Mouse (Mus musculus): Measurements from ENCODE around the gene Crbn.
A peak's percentile ranks its signal among the peaks of the same experiment; 100 is the strongest.

Crbn gene

GRCm38 (mm10) chr6:106799333-106800226 is at the start of gene Crbn:
TSS of gene Crbn (minus strand) at chr6:106800077.
- DNase-seq (ENCODE audit: low spot score) = peak; percentile 92

- no peak for DNase-seq (ENCODE audit: low spot score)
These were observed 40.3 kb upstream of the Crbn start for GRCm38 (mm10) chr6:106840181-106840580.

- DNase-seq (ENCODE audit: low spot score) = no peak
These were observed 38.2 kb upstream of the Crbn start for GRCm38 (mm10) chr6:106838053-106838452.

- no peak for DNase-seq (ENCODE audit: low spot score)
These were observed 35.4 kb upstream of the Crbn start for GRCm38 (mm10) chr6:106835316-106835715.

GRCm38 (mm10) chr6:106822329-106822728 is 22.5 kb upstream of the Crbn start:
- peak; percentile 57 for DNase-seq (ENCODE audit: low spot score)

- no peak for DNase-seq (ENCODE audit: low spot score)
These were observed 20.7 kb upstream of the Crbn start for GRCm38 (mm10) chr6:106820566-106820965.

GRCm38 (mm10) chr6:106819906-106820305 is 20.0 kb upstream of the Crbn start:
- DNase-seq (ENCODE audit: low spot score) = no peak

GRCm38 (mm10) chr6:106819246-106819645 is 19.4 kb upstream of the Crbn start:
- no peak for DNase-seq (ENCODE audit: low spot score)

- no peak for DNase-seq (ENCODE audit: low spot score)
These were observed 10.8 kb upstream of the Crbn start for GRCm38 (mm10) chr6:106810686-106811085.

GRCm38 (mm10) chr6:106809161-106809560 is 9.3 kb upstream of the Crbn start:
- DNase-seq (ENCODE audit: low spot score) = no peak

GRCm38 (mm10) chr6:106804904-106805303 is 5.0 kb upstream of the Crbn start:
- DNase-seq (ENCODE audit: low spot score) = peak; percentile 72

- DNase-seq (ENCODE audit: low spot score) = no peak
These were observed 315 bp upstream of the Crbn start for GRCm38 (mm10) chr6:106800227-106800557.

GRCm38 (mm10) chr6:106794094-106794814 is 5.6 kb downstream of the Crbn start:
- DNase-seq (ENCODE audit: low spot score) = no peak

- no peak for DNase-seq (ENCODE audit: low spot score)
These were observed 6.3 kb downstream of the Crbn start for GRCm38 (mm10) chr6:106793621-106794020.

GRCm38 (mm10) chr6:106793088-106793487 is 6.8 kb downstream of the Crbn start:
- no peak for DNase-seq (ENCODE audit: low spot score)

- no peak for DNase-seq (ENCODE audit: low spot score)
These were observed 7.4 kb downstream of the Crbn start for GRCm38 (mm10) chr6:106792486-106792885.

- no peak for DNase-seq (ENCODE audit: low spot score)
These were observed 8.4 kb downstream of the Crbn start for GRCm38 (mm10) chr6:106791429-106791828.

- DNase-seq (ENCODE audit: low spot score) = no peak
These were observed 12.7 kb downstream of the Crbn start for GRCm38 (mm10) chr6:106787138-106787537.

GRCm38 (mm10) chr6:106770046-106770445 is 29.8 kb downstream of the Crbn start:
- no peak for DNase-seq (ENCODE audit: low spot score)

GRCm38 (mm10) chr6:106769290-106769866 is 30.5 kb downstream of the Crbn start:
- DNase-seq (ENCODE audit: low spot score) = no peak

GRCm38 (mm10) chr6:106768640-106769289 is 31.1 kb downstream of the Crbn start, which contains the start of gene Trnt1:
TSS of gene Trnt1 (plus strand) at chr6:106769120.
- DNase-seq (ENCODE audit: low spot score) = peak; percentile 97

GRCm38 (mm10) chr6:106766774-106767173 is 33.1 kb downstream of the Crbn start:
- DNase-seq (ENCODE audit: low spot score) = no peak

Data from retina, embryonic 14.5 days (tissue).